Mouse (Mus musculus) hindbrain, embryonic 15.5 days (tissue): ENCODE measurements at regions not wholly inside any gene's neighbourhood (a gene's known extent, or its start where the extent isn't known, plus 50 kb on each side); places are given as distances from the start of the nearest gene placed in this dataset.

Source experiments
- ATAC-seq: fragments of 200-750 bp; cut with Nextera tagmentation; 2 replicates; pipeline ENCODE4 v1.8.0; 2017; ENCODE audit warnings: low read depth, moderate number of reproducible peaks, moderate TSS enrichment; ENCODE audit not compliant: low FRiP score
- H3K27ac ChIP-seq: fragments of 300-500 bp; sonication (generic); replicated peaks from 2 replicates; pipeline ENCODE4 v1.5.1; 2015; ENCODE audit warnings: mild to moderate bottlenecking, inconsistent platforms
- H3K27me3 ChIP-seq: fragments of 300-500 bp; sonication (generic); 2 replicates; pipeline ENCODE4 v1.6.1; 2015; ENCODE audit warnings: control low read depth, inconsistent platforms
- H3K36me3 ChIP-seq: fragments of 300-500 bp; sonication (generic); 2 replicates; pipeline ENCODE4 v1.6.1; 2015; ENCODE audit warnings: control low read depth, inconsistent platforms
- H3K4me1 ChIP-seq: fragments of 300-500 bp; sonication (generic); replicated peaks from 2 replicates; pipeline ENCODE4 v1.6.1; 2015; ENCODE audit warnings: control low read depth, inconsistent platforms
- H3K4me2 ChIP-seq: fragments of 300-500 bp; sonication (generic); 2 replicates; pipeline ENCODE4 v1.6.1; 2015; ENCODE audit warnings: moderate library complexity, mild to moderate bottlenecking, inconsistent platforms
- H3K4me3 ChIP-seq: fragments of 300-500 bp; sonication (generic); 2 replicates; pipeline ENCODE4 v1.5.1; 2015; ENCODE audit warnings: mild to moderate bottlenecking, inconsistent platforms
- H3K9ac ChIP-seq: fragments of 300-500 bp; sonication (generic); 2 replicates; pipeline ENCODE4 v1.6.1; 2015; ENCODE audit warnings: inconsistent platforms
- H3K9me3 ChIP-seq: fragments of 300-500 bp; sonication (generic); 2 replicates; pipeline ENCODE4 v1.6.1; 2016; ENCODE audit warnings: control low read depth, inconsistent platforms
- WGBS: fragments of 180-500 bp; shearing (Covaris S2); methylation state at CpG from one replicate; pipeline ENCODE4 v1.1.7; 2015; 5-methylcytosine and 5-hydroxymethylcytosine counted together

GRCm38 (mm10) chr7:37825766-37826165, 52.3 kb upstream of the Zfp536 start:
- Histone ChIP-seq H3K9me3 (no peaks in the 10 kb centered on the region), H3K4me3 (no peak overlapping the region), H3K27ac (no peak overlapping the region), H3K36me3 (no peaks in the 10 kb centered on the region), H3K9ac (no peak overlapping the region), H3K4me1 (no peaks in the 10 kb centered on the region), H3K4me2 (no peak overlapping the region), H3K27me3 (no peaks in the 10 kb centered on the region)
- no peak for ATAC-seq
- WGBS, result 61% methylated on average over 5 of the region's 5 CpGs
